Mouse (Mus musculus) lung, embryonic 14.5 days (tissue): ENCODE data around the gene Atp11a. TPM values are rescaled to one million over a fixed set of nuclear protein-coding genes. Genes with fewer than 3 reads are reported as not detected.

Experiments
- ATAC-seq: fragments of 200-750 bp; cut with Nextera tagmentation; 2 replicates; pipeline ENCODE4 v1.8.0; 2017; ENCODE audit warnings: mild to moderate bottlenecking, moderate TSS enrichment, moderate library complexity; ENCODE audit not compliant: insufficient read depth
- DNase-seq: peaks from one replicate; pipeline ENCODE4 v3.0.0-alpha.2; 2015
- H3K27ac ChIP-seq: fragments of 300-500 bp; sonication (generic); 2 replicates; pipeline ENCODE4 v1.5.1; 2014; ENCODE audit warnings: low read depth, mild to moderate bottlenecking, moderate library complexity
- H3K27me3 ChIP-seq: fragments of 300-500 bp; sonication (generic); 2 replicates; pipeline ENCODE4 v1.6.1; 2014; ENCODE audit warnings: low read length, control low read depth; ENCODE audit not compliant: insufficient read depth
- H3K36me3 ChIP-seq: fragments of 300-500 bp; sonication (generic); 2 replicates; pipeline ENCODE4 v1.6.1; 2014; ENCODE audit warnings: control low read depth; ENCODE audit not compliant: insufficient read depth
- H3K4me1 ChIP-seq: fragments of 300-500 bp; sonication (generic); 2 replicates; pipeline ENCODE4 v1.6.1; 2014; ENCODE audit warnings: antibody characterized with exemption, control low read depth; ENCODE audit not compliant: insufficient read depth
- H3K4me2 ChIP-seq: fragments of 300-500 bp; sonication (generic); 2 replicates; pipeline ENCODE4 v1.6.1; 2014; ENCODE audit warnings: mild to moderate bottlenecking
- H3K4me3 ChIP-seq: fragments of 300-500 bp; sonication (generic); 2 replicates; pipeline ENCODE4 v1.5.1; 2014; ENCODE audit warnings: low read depth, low read length
- H3K9ac ChIP-seq: fragments of 300-500 bp; sonication (generic); 2 replicates; pipeline ENCODE4 v1.6.1; 2014
- H3K9me3 ChIP-seq: fragments of 300-500 bp; sonication (generic); 2 replicates; pipeline ENCODE4 v1.6.1; 2016; ENCODE audit warnings: low read depth, low read length, control low read depth
- CTCF ChIP-seq: IDR thresholded peaks from 2 replicates; pipeline ENCODE4 v1.5.1; 2016; ENCODE audit warnings: antibody characterized with exemption, low read depth
- WGBS: fragments of 180-500 bp; shearing (Covaris S2); extraction: QIAGEN DNeasy Blood & Tissue Kit; methylation state at CpG from one replicate; pipeline ENCODE4 v1.1.7; 2014; 5-methylcytosine and 5-hydroxymethylcytosine counted together
- polyA plus RNA-seq: library from polyadenylated mRNA; unstranded; fragments of >200 nt; fragmentation: Nextera tagmentation; extraction: Ambion mirVana; gene quantifications from 2 replicates; pipeline ENCODE4 v1.2.1, GENCODE M21; 2014

Atp11a gene
- polyA plus RNA-seq, 1 experiment from 2014 or later = 26.7 TPM

- Histone ChIP-seq H3K27ac (no peak overlapping the region), H3K9me3 (no peaks in the 10 kb centered on the region), H3K4me1 (peaks cover 12% of the 10 kb centered on the region; the same call in 1 of the 2 replicates), H3K27me3 (no peaks in the 10 kb centered on the region), H3K4me3 (no peak overlapping the region), H3K9ac (no peak overlapping the region), H3K4me2 (no peak overlapping the region), H3K36me3 (no peaks in the 10 kb centered on the region)
- DNase-seq = no peak
- no peak for TF ChIP-seq CTCF
- ATAC-seq = no peak
- 63% methylated on average over 6 of the region's 6 CpGs for WGBS
Measured at GRCm38 (mm10) chr8:12799099-12799498, 42.3 kb downstream of the Atp11a start.

DNA sequence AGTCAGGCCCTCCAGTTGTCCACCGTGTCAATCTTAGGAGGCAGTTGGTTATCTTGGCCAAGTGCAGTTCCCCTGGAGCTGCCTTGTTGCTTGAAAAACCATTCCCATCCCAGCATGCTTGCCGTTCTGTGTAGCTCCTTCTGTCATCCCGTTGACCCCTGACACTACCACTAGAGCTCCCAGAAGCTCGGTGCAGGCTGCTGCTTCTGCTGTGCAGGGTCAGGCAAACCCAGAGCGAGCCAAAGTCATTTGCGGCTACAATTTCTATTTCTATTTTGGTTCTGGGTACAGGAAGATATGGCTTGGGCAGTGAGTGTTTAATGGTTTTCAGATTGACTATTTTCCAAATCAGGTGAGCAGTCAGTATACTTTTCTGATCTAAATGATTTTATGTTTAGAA, 43.0 kb downstream of the Atp11a start:
- no peak for TF ChIP-seq CTCF
- Histone ChIP-seq H3K27ac (no peak overlapping the region), H3K9ac (no peak overlapping the region), H3K27me3 (no peaks in the 10 kb centered on the region), H3K4me1 (peaks cover 12% of the 10 kb centered on the region; the same call in 1 of the 2 replicates), H3K4me2 (no peak overlapping the region), H3K9me3 (no peaks in the 10 kb centered on the region), H3K36me3 (no peaks in the 10 kb centered on the region), H3K4me3 (no peak overlapping the region)
- WGBS = 48% methylated on average over 6 of the region's 6 CpGs
- DNase-seq = no peak
- ATAC-seq = no peak

DNA sequence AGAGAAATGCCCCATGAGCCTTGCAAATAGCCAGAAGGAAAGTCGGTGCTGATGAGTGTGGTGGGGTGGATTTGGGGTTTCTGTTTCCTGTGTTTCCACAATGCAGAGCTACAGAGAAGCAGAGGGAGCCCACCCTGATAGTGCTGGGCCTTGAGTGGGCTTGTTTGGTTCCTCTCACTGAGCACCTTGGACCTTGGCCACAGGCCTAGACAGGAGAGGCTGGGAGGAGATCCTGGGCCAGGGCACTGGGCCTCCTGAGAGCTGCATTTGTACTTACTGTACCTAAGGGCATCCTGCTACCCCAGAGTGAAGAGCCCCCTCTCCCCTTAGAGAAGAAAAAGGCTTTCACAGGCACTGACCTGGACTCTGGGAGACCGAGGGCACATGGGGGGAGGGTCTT, 43.4 kb downstream of the Atp11a start:
- Histone ChIP-seq H3K9ac (no peak overlapping the region), H3K27ac (no peak overlapping the region)

GRCm38 (mm10) chr8:12801586-12801985, 44.8 kb downstream of the Atp11a start:
- TF ChIP-seq CTCF = no peak
- H3K4me2 ChIP-seq = no peak overlapping the region
- H3K4me3 ChIP-seq = no peak overlapping the region
- peaks cover 1% of the 10 kb centered on the region; the same call in 1 of the 2 replicates for H3K36me3 ChIP-seq
- H3K4me1 ChIP-seq = peaks cover 12% of the 10 kb centered on the region; the same call in 1 of the 2 replicates
- DNase-seq (peak; percentile 73), ATAC-seq (peak; percentile 36; the same call in 1 of the 2 replicates)
- peak overlapping the region; percentile 24; the same call in 1 of the 2 replicates for H3K27ac ChIP-seq
- no peaks in the 10 kb centered on the region for H3K27me3 ChIP-seq
- 40% methylated on average over 10 of the region's 10 CpGs for WGBS
- H3K9ac ChIP-seq = no peak overlapping the region
- H3K9me3 ChIP-seq = no peaks in the 10 kb centered on the region

More for the DNA sequence above, 43.4 kb downstream of the Atp11a start:
- Histone ChIP-seq H3K4me2 (no peak overlapping the region), H3K4me3 (no peak overlapping the region), H3K27me3 (no peaks in the 10 kb centered on the region), H3K9me3 (no peaks in the 10 kb centered on the region), H3K36me3 (no peaks in the 10 kb centered on the region), H3K4me1 (peaks cover 12% of the 10 kb centered on the region; the same call in 1 of the 2 replicates)
- no peak for DNase-seq
- no peak for TF ChIP-seq CTCF
- no peak for ATAC-seq
- WGBS = 53% methylated on average over 2 of the region's 2 CpGs

GRCm38 (mm10) chr8:12803121-12803520, 46.3 kb downstream of the Atp11a start:
- TF ChIP-seq CTCF = no peak
- Histone ChIP-seq H3K4me2 (no peak overlapping the region), H3K4me3 (no peak overlapping the region), H3K36me3 (peaks cover 5% of the 10 kb centered on the region; the same call in 1 of the 2 replicates), H3K4me1 (peaks cover 12% of the 10 kb centered on the region; the same call in 1 of the 2 replicates), H3K27me3 (no peaks in the 10 kb centered on the region), H3K9me3 (no peaks in the 10 kb centered on the region), H3K27ac (no peak overlapping the region), H3K9ac (no peak overlapping the region)
- 58% methylated on average over 10 of the region's 10 CpGs for WGBS
- ATAC-seq = no peak
- DNase-seq = no peak

- Histone ChIP-seq H3K4me1 (peaks cover 12% of the 10 kb centered on the region; the same call in 1 of the 2 replicates), H3K27ac (no peak overlapping the region), H3K9me3 (no peaks in the 10 kb centered on the region), H3K27me3 (no peaks in the 10 kb centered on the region), H3K4me3 (no peak overlapping the region), H3K4me2 (no peak overlapping the region), H3K9ac (no peak overlapping the region), H3K36me3 (peaks cover 5% of the 10 kb centered on the region; the same call in 1 of the 2 replicates)
- 57% methylated on average over 5 of the region's 5 CpGs for WGBS
- ATAC-seq (no peak), DNase-seq (no peak)
- no peak for TF ChIP-seq CTCF
Measured at GRCm38 (mm10) chr8:12804909-12805308, 48.1 kb downstream of the Atp11a start.

GRCm38 (mm10) chr8:12805569-12805968, 48.8 kb downstream of the Atp11a start:
- Histone ChIP-seq H3K9me3 (no peaks in the 10 kb centered on the region), H3K9ac (no peak overlapping the region), H3K4me1 (peaks cover 12% of the 10 kb centered on the region; the same call in 1 of the 2 replicates), H3K27me3 (no peaks in the 10 kb centered on the region), H3K4me3 (no peak overlapping the region), H3K4me2 (no peak overlapping the region), H3K36me3 (peaks cover 5% of the 10 kb centered on the region; the same call in 1 of the 2 replicates), H3K27ac (no peak overlapping the region)
- TF ChIP-seq CTCF = no peak
- WGBS = 57% methylated on average over 4 of the region's 4 CpGs
- ATAC-seq (no peak), DNase-seq (no peak)

DNA sequence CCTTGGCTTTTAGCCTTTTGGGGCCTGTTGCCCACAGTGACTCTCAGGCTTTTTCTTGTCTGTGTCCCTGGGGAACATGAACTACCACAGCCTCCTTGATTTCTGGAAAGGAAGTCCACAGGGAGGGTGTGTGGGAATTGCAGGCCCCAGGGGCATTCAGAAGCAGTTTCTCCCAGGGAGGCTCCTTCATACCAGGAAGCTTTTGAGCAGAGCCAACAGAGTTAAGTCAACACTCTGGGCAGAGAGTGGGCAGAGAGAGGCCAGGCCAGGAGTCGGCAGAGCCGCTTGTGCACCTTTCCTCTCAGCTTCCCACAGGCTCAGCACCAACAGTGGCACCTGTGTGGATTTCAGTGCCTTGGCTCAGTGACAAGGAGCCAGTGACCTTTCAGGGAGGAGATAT, 51.2 kb downstream of the Atp11a start:
- Histone ChIP-seq H3K36me3 (peaks cover 19% of the 10 kb centered on the region), H3K9ac (no peak overlapping the region), H3K27ac (peak overlapping the region; percentile 71), H3K4me1 (0 out of 2 replicates have a peak, but pooled peaks cover 2% of the 10 kb centered on the region), H3K27me3 (no peaks in the 10 kb centered on the region), H3K9me3 (no peaks in the 10 kb centered on the region), H3K4me3 (no peak overlapping the region), H3K4me2 (no peak overlapping the region)
- 46% methylated on average over 2 of the region's 2 CpGs for WGBS
- DNase-seq = peak; percentile 42
- TF ChIP-seq CTCF = no peak
- ATAC-seq = 0 out of 2 replicates have a peak, but pooled peaks have one; percentile 50
